Mouse (Mus musculus) forebrain, embryonic 12.5 days (tissue): ENCODE measurements around the gene Col5a3. TPM values are rescaled to one million over a fixed set of nuclear protein-coding genes. Genes with fewer than 3 reads are reported as not detected.
A peak's percentile ranks its signal among the peaks of the same experiment; 100 is the strongest.

Experiments
- ATAC-seq: fragments of 200-750 bp; cut with Nextera tagmentation; 2 replicates; pipeline ENCODE4 v1.8.0; 2017; ENCODE audit warnings: moderate TSS enrichment; ENCODE audit not compliant: low FRiP score
- H3K27ac ChIP-seq: fragments of 300-500 bp; sonication (generic); 2 replicates; pipeline ENCODE4 v1.5.1; 2016; ENCODE audit warnings: mild to moderate bottlenecking
- H3K27me3 ChIP-seq: fragments of 300-500 bp; sonication (generic); 2 replicates; pipeline ENCODE4 v1.6.1; 2016; ENCODE audit warnings: mild to moderate bottlenecking
- H3K36me3 ChIP-seq: fragments of 300-500 bp; sonication (generic); replicated peaks from 2 replicates; pipeline ENCODE4 v1.6.1; 2016; ENCODE audit warnings: mild to moderate bottlenecking
- H3K4me1 ChIP-seq: fragments of 300-500 bp; sonication (generic); 2 replicates; pipeline ENCODE4 v1.6.1; 2016
- H3K4me2 ChIP-seq: fragments of 300-500 bp; sonication (generic); 2 replicates; pipeline ENCODE4 v1.6.1; 2016; ENCODE audit warnings: mild to moderate bottlenecking, moderate library complexity
- H3K4me3 ChIP-seq: fragments of 300-500 bp; sonication (generic); replicated peaks from 2 replicates; pipeline ENCODE4 v1.5.1; 2016; ENCODE audit warnings: mild to moderate bottlenecking
- H3K9ac ChIP-seq: fragments of 300-500 bp; sonication (generic); 2 replicates; pipeline ENCODE4 v1.6.1; 2016; ENCODE audit warnings: mild to moderate bottlenecking
- H3K9me3 ChIP-seq: fragments of 300-500 bp; sonication (generic); 2 replicates; pipeline ENCODE4 v1.6.1; 2016
- WGBS: fragments of 180-500 bp; shearing (Covaris S2); methylation state at CpG from one replicate; pipeline ENCODE4 v1.1.7; 2016; 5-methylcytosine and 5-hydroxymethylcytosine counted together
- polyA plus RNA-seq: library from polyadenylated mRNA; unstranded; fragments of >200 nt; fragmentation: Nextera tagmentation; extraction: Ambion mirVana; gene quantifications from 2 replicates; pipeline ENCODE4 v1.2.1, GENCODE M21; 2016

The Col5a3 gene
- polyA plus RNA-seq, 1 experiment from 2014 or later: 0.55 TPM

GRCm38 (mm10) chr9:20794108-20794806 lies 20.6 kb downstream of the Col5a3 start:
- ATAC-seq: no peak
- 45% methylated on average over 7 of the region's 7 CpGs for WGBS

GRCm38 (mm10) chr9:20790345-20790744 lies 24.5 kb downstream of the Col5a3 start:
- Histone ChIP-seq H3K36me3 (no peaks in the 10 kb centered on the region), H3K9ac (no peak overlapping the region), H3K27ac (no peak overlapping the region), H3K4me3 (no peak overlapping the region), H3K9me3 (no peaks in the 10 kb centered on the region), H3K27me3 (no peaks in the 10 kb centered on the region), H3K4me1 (peaks cover 13% of the 10 kb centered on the region), H3K4me2 (no peak overlapping the region)
- ATAC-seq: no peak
- 62% methylated on average over 3 of the region's 3 CpGs for WGBS

More at GRCm38 (mm10) chr9:20794108-20794806, 20.6 kb downstream of the Col5a3 start:
- no peak overlapping the region for H3K9ac ChIP-seq
- no peak overlapping the region for H3K27ac ChIP-seq
- no peaks in the 10 kb centered on the region for H3K27me3 ChIP-seq
- H3K4me1 ChIP-seq: peaks cover 13% of the 10 kb centered on the region
- no peak overlapping the region for H3K4me3 ChIP-seq
- H3K36me3 ChIP-seq: no peaks in the 10 kb centered on the region
- H3K4me2 ChIP-seq: no peak overlapping the region
- H3K9me3 ChIP-seq: no peaks in the 10 kb centered on the region

GRCm38 (mm10) chr9:20789651-20790050 lies 25.2 kb downstream of the Col5a3 start:
- no peak for ATAC-seq
- peaks cover 13% of the 10 kb centered on the region for H3K4me1 ChIP-seq
- no peaks in the 10 kb centered on the region for H3K27me3 ChIP-seq
- H3K4me3 ChIP-seq: no peak overlapping the region
- H3K4me2 ChIP-seq: no peak overlapping the region
- no peak overlapping the region for H3K9ac ChIP-seq
- WGBS: 78% methylated on average over 3 of the region's 4 CpGs
- no peaks in the 10 kb centered on the region for H3K36me3 ChIP-seq
- H3K27ac ChIP-seq: no peak overlapping the region
- H3K9me3 ChIP-seq: no peaks in the 10 kb centered on the region

- peaks cover 6% of the 10 kb centered on the region for H3K4me1 ChIP-seq
- no peak overlapping the region for H3K9ac ChIP-seq
- H3K4me3 ChIP-seq: no peak overlapping the region
- no peak overlapping the region for H3K4me2 ChIP-seq
- H3K9me3 ChIP-seq: no peaks in the 10 kb centered on the region
- 77% methylated on average over 8 of the region's 8 CpGs for WGBS
- no peak overlapping the region for H3K27ac ChIP-seq
- no peaks in the 10 kb centered on the region for H3K36me3 ChIP-seq
- no peaks in the 10 kb centered on the region for H3K27me3 ChIP-seq
- ATAC-seq: no peak
These were observed 26.9 kb downstream of the Col5a3 start for GRCm38 (mm10) chr9:20787992-20788391.

GRCm38 (mm10) chr9:20785055-20785454 lies 29.8 kb downstream of the Col5a3 start:
- H3K27ac ChIP-seq: no peak overlapping the region
- ATAC-seq: no peak
- 78% methylated on average over 6 of the region's 6 CpGs for WGBS

GRCm38 (mm10) chr9:20781286-20781685 lies 33.6 kb downstream of the Col5a3 start:
- Histone ChIP-seq H3K27ac (no peak overlapping the region), H3K9me3 (no peaks in the 10 kb centered on the region), H3K27me3 (no peaks in the 10 kb centered on the region), H3K4me2 (no peak overlapping the region), H3K9ac (no peak overlapping the region), H3K4me1 (peaks cover 2% of the 10 kb centered on the region; the same call in 1 of the 2 replicates), H3K4me3 (no peak overlapping the region), H3K36me3 (no peaks in the 10 kb centered on the region)
- WGBS: 79% methylated on average over 3 of the region's 3 CpGs
- ATAC-seq: no peak

More at GRCm38 (mm10) chr9:20785055-20785454, 29.8 kb downstream of the Col5a3 start:
- H3K27me3 ChIP-seq: no peaks in the 10 kb centered on the region
- no peak overlapping the region for H3K9ac ChIP-seq
- H3K9me3 ChIP-seq: no peaks in the 10 kb centered on the region
- no peaks in the 10 kb centered on the region for H3K4me1 ChIP-seq
- H3K36me3 ChIP-seq: no peaks in the 10 kb centered on the region
- no peak overlapping the region for H3K4me3 ChIP-seq
- no peak overlapping the region for H3K4me2 ChIP-seq

GRCm38 (mm10) chr9:20765274-20765673 lies 49.6 kb downstream of the Col5a3 start:
- ATAC-seq: no peak

GRCm38 (mm10) chr9:20763099-20763498 lies 51.8 kb downstream of the Col5a3 start:
- no peak overlapping the region for H3K4me3 ChIP-seq
- peak overlapping the region; percentile 27; the same call in 1 of the 2 replicates for H3K27ac ChIP-seq
- no peak overlapping the region for H3K4me2 ChIP-seq
- H3K9ac ChIP-seq: no peak overlapping the region
- H3K36me3 ChIP-seq: no peaks in the 10 kb centered on the region
- no peaks in the 10 kb centered on the region for H3K9me3 ChIP-seq
- 88% methylated on average over 1 of the region's 1 CpGs for WGBS
- no peak for ATAC-seq
- H3K4me1 ChIP-seq: peaks cover 12% of the 10 kb centered on the region; the same call in 1 of the 2 replicates
- no peaks in the 10 kb centered on the region for H3K27me3 ChIP-seq

More at GRCm38 (mm10) chr9:20765274-20765673, 49.6 kb downstream of the Col5a3 start:
- Histone ChIP-seq H3K27ac (no peak overlapping the region), H3K4me1 (peaks cover 12% of the 10 kb centered on the region; the same call in 1 of the 2 replicates), H3K9me3 (no peaks in the 10 kb centered on the region), H3K4me2 (no peak overlapping the region), H3K27me3 (no peaks in the 10 kb centered on the region), H3K9ac (no peak overlapping the region), H3K4me3 (no peak overlapping the region), H3K36me3 (no peaks in the 10 kb centered on the region)
- WGBS: 75% methylated on average over 2 of the region's 2 CpGs

GRCm38 (mm10) chr9:20762197-20762961 lies 52.5 kb downstream of the Col5a3 start:
- WGBS: 38% methylated on average over 7 of the region's 7 CpGs

GRCm38 (mm10) chr9:20761388-20761787 lies 53.5 kb downstream of the Col5a3 start:
- 71% methylated on average over 3 of the region's 3 CpGs for WGBS
- Histone ChIP-seq H3K4me3 (no peak overlapping the region), H3K27me3 (no peaks in the 10 kb centered on the region), H3K9ac (no peak overlapping the region), H3K9me3 (no peaks in the 10 kb centered on the region), H3K4me1 (peaks cover 12% of the 10 kb centered on the region; the same call in 1 of the 2 replicates), H3K36me3 (no peaks in the 10 kb centered on the region), H3K4me2 (no peak overlapping the region), H3K27ac (no peak overlapping the region)
- ATAC-seq: no peak

More at GRCm38 (mm10) chr9:20762197-20762961, 52.5 kb downstream of the Col5a3 start:
- H3K4me2 ChIP-seq: no peak overlapping the region
- no peaks in the 10 kb centered on the region for H3K27me3 ChIP-seq
- H3K4me1 ChIP-seq: peaks cover 12% of the 10 kb centered on the region; the same call in 1 of the 2 replicates
- ATAC-seq: peak; percentile 60; the same call in 1 of the 2 replicates
- no peak overlapping the region for H3K4me3 ChIP-seq
- no peaks in the 10 kb centered on the region for H3K9me3 ChIP-seq
- no peak overlapping the region for H3K9ac ChIP-seq
- H3K27ac ChIP-seq: peak overlapping the region; percentile 46; the same call in 1 of the 2 replicates
- H3K36me3 ChIP-seq: no peaks in the 10 kb centered on the region

GRCm38 (mm10) chr9:20760813-20761212 lies 54.1 kb downstream of the Col5a3 start:
- no peak for ATAC-seq
- no peaks in the 10 kb centered on the region for H3K27me3 ChIP-seq
- 79% methylated on average over 12 of the region's 12 CpGs for WGBS
- H3K9me3 ChIP-seq: no peaks in the 10 kb centered on the region
- H3K4me2 ChIP-seq: no peak overlapping the region
- H3K36me3 ChIP-seq: no peaks in the 10 kb centered on the region
- H3K4me1 ChIP-seq: peaks cover 12% of the 10 kb centered on the region; the same call in 1 of the 2 replicates
- no peak overlapping the region for H3K9ac ChIP-seq
- H3K27ac ChIP-seq: no peak overlapping the region
- H3K4me3 ChIP-seq: no peak overlapping the region

- H3K4me1 ChIP-seq: peaks cover 12% of the 10 kb centered on the region; the same call in 1 of the 2 replicates
- no peak overlapping the region for H3K4me3 ChIP-seq
- H3K4me2 ChIP-seq: no peak overlapping the region
- H3K27ac ChIP-seq: no peak overlapping the region
- no peaks in the 10 kb centered on the region for H3K27me3 ChIP-seq
- H3K9me3 ChIP-seq: no peaks in the 10 kb centered on the region
- 90% methylated on average over 6 of the region's 6 CpGs for WGBS
- H3K9ac ChIP-seq: no peak overlapping the region
- ATAC-seq: no peak
- H3K36me3 ChIP-seq: no peaks in the 10 kb centered on the region
These were observed 56.0 kb downstream of the Col5a3 start for GRCm38 (mm10) chr9:20758896-20759295.
